Mouse (Mus musculus) lung, adult 2 months (tissue): ENCODE data around the gene A2ml1. TPM values are rescaled to one million over a fixed set of nuclear protein-coding genes. Genes with fewer than 3 reads are reported as not detected.
A peak's percentile ranks its signal among the peaks of the same experiment; 100 is the strongest.
"Not testable (repeated sequence)": the region's sequence is repeated elsewhere in the genome, so short reads cannot be mapped to it uniquely, and the experiment has no call there.

Experiments used
- DNase-seq: peaks from one replicate; pipeline ENCODE4 v3.0.0; 2022
- H3K4me1 ChIP-seq: fragments of 200-500 bp; 2 replicates; pipeline ENCODE4 v1.6.1; 2011; ENCODE audit warnings: low read length; ENCODE audit not compliant: control insufficient read depth, insufficient read depth
- H3K4me3 ChIP-seq: fragments of 200-500 bp; replicated peaks from 2 replicates; pipeline ENCODE3; 2011; ENCODE audit warnings: low read depth, mild to moderate bottlenecking, control low read depth, low read length; ENCODE audit errors: extremely low read depth
- CTCF ChIP-seq: fragments of 200-500 bp; IDR thresholded peaks from 2 replicates; pipeline ENCODE4 v1.5.1; 2011; ENCODE audit warnings: mild to moderate bottlenecking, low read length, control low read depth; ENCODE audit not compliant: insufficient read depth
- POLR2A ChIP-seq: fragments of 200-500 bp; IDR thresholded peaks from 2 replicates; pipeline ENCODE4 v1.6.1; 2011; ENCODE audit warnings: low read depth, mild to moderate bottlenecking, control low read depth, low read length, borderline replicate concordance; ENCODE audit errors: extremely low read depth
- WGBS: fragments of 180-500 bp; shearing (Covaris S2); methylation state at CpG from one replicate; pipeline ENCODE4 v1.1.7; 2018; 5-methylcytosine and 5-hydroxymethylcytosine counted together
- polyA plus RNA-seq: library from polyadenylated mRNA; depleted of rRNA; stranded (reverse); fragments of >200 nt; gene quantifications from 2 replicates; pipeline ENCODE4 v1.2.3, GENCODE M21; 2012; rRNA removed

A2ml1 gene
- 2.8 and 5.1 TPM in 2 replicates for polyA plus RNA-seq

- WGBS = 53% methylated on average over 11 of the region's 11 CpGs
These were observed at the start of gene A2ml1 for GRCm38 (mm10) chr6:128581508-128581907. A2ml1 (minus strand) TSS chr6:128581608.

GRCm38 (mm10) chr6:128629771-128630739 is 48.6 kb upstream of the A2ml1 start:
- WGBS = 45% methylated on average over 13 of the region's 13 CpGs

More at GRCm38 (mm10) chr6:128581508-128581907, at the start of gene A2ml1:
- TF ChIP-seq CTCF (no peak), POLR2A (no peak)
- no peaks in the 10 kb centered on the region for H3K4me1 ChIP-seq
- DNase-seq = no peak
- no peak within 1 kb of the TSS for H3K4me3 ChIP-seq

GRCm38 (mm10) chr6:128625246-128625645 is 43.8 kb upstream of the A2ml1 start:
- H3K4me3 ChIP-seq, DNase-seq, H3K4me1 ChIP-seq: not testable (repeated sequence)
- WGBS = 91% methylated on average over 6 of the region's 6 CpGs

More at GRCm38 (mm10) chr6:128629771-128630739, 48.6 kb upstream of the A2ml1 start:
- DNase-seq = peak; percentile 30
- TF ChIP-seq CTCF = peak; percentile 54
- not testable (repeated sequence) for H3K4me3 ChIP-seq, H3K4me1 ChIP-seq

DNA sequence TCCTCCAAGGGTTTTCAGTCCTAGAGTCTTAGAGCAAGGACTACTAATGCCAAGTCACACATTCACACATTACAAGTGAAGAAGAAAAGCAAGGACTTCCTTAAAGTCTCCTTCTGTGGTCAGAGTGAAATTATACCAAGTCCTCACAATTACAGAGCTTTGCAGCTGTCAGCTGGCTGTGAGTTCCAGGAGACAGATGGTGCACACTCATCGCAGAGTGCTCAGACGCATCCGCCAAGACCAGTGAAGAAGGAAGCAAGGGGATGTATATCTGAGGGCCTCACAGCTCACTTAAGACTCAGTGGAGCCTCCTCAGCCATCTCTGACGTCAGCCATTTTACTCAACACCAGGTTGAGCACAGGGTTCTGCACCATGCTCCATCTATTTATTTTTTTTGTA is 43.0 kb upstream of the A2ml1 start:
- Histone ChIP-seq H3K4me1 (no peaks in the 10 kb centered on the region), H3K4me3 (no peak overlapping the region)
- WGBS = 70% methylated on average over 4 of the region's 4 CpGs
- TF ChIP-seq CTCF (no peak), POLR2A (no peak)
- DNase-seq = no peak

DNA sequence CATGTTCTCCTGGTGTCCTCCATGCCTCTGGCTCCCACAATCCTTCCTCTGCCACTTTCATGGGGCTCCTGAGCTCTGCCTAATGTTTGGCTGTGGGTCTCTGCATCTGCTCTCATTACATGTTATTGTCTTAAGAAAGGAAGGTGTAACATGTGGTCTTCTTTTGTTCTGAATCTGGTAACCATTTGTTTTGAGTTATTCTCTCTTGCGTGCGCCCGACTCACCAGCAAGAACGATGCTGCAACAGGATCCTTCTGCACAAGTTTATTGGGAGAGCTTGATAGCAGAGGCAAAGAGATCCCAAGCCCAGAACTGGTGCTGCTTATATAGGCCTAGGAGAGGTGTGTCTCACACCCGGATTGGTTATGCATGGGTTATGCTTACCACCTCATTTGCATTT is 42.0 kb upstream of the A2ml1 start, which contains the start of gene Klrb1a:
Gene Klrb1a, minus strand, starts transcription at position 101 of the 400 bp plus-strand sequence.
- DNase-seq, H3K4me1 ChIP-seq, H3K4me3 ChIP-seq: not testable (repeated sequence)
- 95% methylated on average over 5 of the region's 5 CpGs for WGBS

GRCm38 (mm10) chr6:128622733-128623132 is 41.3 kb upstream of the A2ml1 start:
- no peak for DNase-seq
- 53% methylated on average over 2 of the region's 2 CpGs for WGBS
- Histone ChIP-seq H3K4me1 (no peaks in the 10 kb centered on the region), H3K4me3 (no peak overlapping the region)
- TF ChIP-seq POLR2A (no peak), CTCF (no peak)

DNA sequence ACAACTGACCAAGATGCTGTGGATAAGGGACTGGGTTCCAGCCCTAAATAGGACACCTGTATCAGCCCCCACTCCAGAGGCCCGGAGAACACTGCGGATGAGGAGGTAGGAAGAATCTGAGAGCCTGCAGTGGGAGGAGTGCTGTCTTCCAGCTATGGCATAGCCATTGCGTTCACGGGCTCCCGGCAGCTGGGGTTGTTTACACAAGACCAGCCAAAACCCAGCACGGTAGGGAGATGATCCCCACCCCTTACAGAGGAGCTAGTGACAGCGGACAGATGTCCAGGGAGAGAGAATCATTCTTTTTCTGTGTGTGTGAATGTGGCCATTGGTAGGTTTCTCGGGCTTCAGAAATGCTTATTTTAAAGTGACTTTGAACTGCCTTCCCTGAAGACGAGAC is 24.9 kb upstream of the A2ml1 start:
- Histone ChIP-seq H3K4me3 (no peak overlapping the region), H3K4me1 (no peaks in the 10 kb centered on the region)
- TF ChIP-seq POLR2A = no peak
- TF ChIP-seq CTCF = no peak
- no peak for DNase-seq
- WGBS = 42% methylated on average over 9 of the region's 9 CpGs

- H3K4me1 ChIP-seq = 0 out of 2 replicates have a peak, but pooled peaks cover 2% of the 10 kb centered on the region
- TF ChIP-seq CTCF (peak; percentile 26; the same call in 1 of the 2 replicates), POLR2A (no peak)
- H3K4me3 ChIP-seq = no peak overlapping the region
- WGBS = 21% methylated on average over 5 of the region's 5 CpGs
- DNase-seq = no peak
These were observed 23.1 kb upstream of the A2ml1 start for GRCm38 (mm10) chr6:128604512-128604911.

GRCm38 (mm10) chr6:128602463-128603201 is 21.2 kb upstream of the A2ml1 start:
- Histone ChIP-seq H3K4me1 (peaks cover 15% of the 10 kb centered on the region), H3K4me3 (no peak overlapping the region)
- TF ChIP-seq POLR2A (no peak), CTCF (no peak)
- no peak for DNase-seq
- 74% methylated on average over 10 of the region's 10 CpGs for WGBS
